8 mouse cellular contexts compared by ENCODE assay signal in genomic region chr4:137866206-137866863, GRCm38 (mm10). TPM values are rescaled to one million over a fixed set of nuclear protein-coding genes. Genes with fewer than 3 reads are reported as not detected.
DNase-seq lines count a peak whose midpoint lies in the region; ATAC-seq and TF ChIP-seq lines count a peak whose summit lies in the region.

No protein-coding gene starts in this region.

- H3K4me2 ChIP-seq in hindbrain, embryonic 14.5 days (replicated peaks): peak overlapping the region; percentile 10

- H3K27me3 ChIP-seq in hindbrain, embryonic 14.5 days (ENCODE audit: control insufficient read depth, insufficient read depth, low read length): no peaks in the 10 kb centered on the region
- no peaks in the 10 kb centered on the region for H3K27me3 ChIP-seq in spleen, adult 2 months (ENCODE audit: control insufficient read depth, insufficient read depth, low read length)

- H3K36me3 ChIP-seq in hindbrain, embryonic 14.5 days (replicated peaks; ENCODE audit: control insufficient read depth, insufficient read depth): no peaks in the 10 kb centered on the region
- no peaks in the 10 kb centered on the region for H3K36me3 ChIP-seq in spleen, adult 2 months (ENCODE audit: control insufficient read depth, insufficient read depth, low read length)

- H3K9ac ChIP-seq in hindbrain, embryonic 14.5 days: peak overlapping the region; percentile 28; the same call in 1 of the 2 replicates

- H3K4me3 ChIP-seq in left cerebral cortex, adult 2 months: peak overlapping the region; percentile 95
- H3K4me3 ChIP-seq in hindbrain, embryonic 14.5 days (replicated peaks; ENCODE audit: low read length): no peak overlapping the region
- H3K4me3 ChIP-seq in spleen, adult 2 months (ENCODE audit: extremely low read depth, insufficient read depth, insufficient read length): no peak overlapping the region

- H3K4me1 ChIP-seq in hindbrain, embryonic 14.5 days (replicated peaks; ENCODE audit: control insufficient read depth, insufficient read depth, low read length): peaks cover 55% of the 10 kb centered on the region
- H3K4me1 ChIP-seq in spleen, adult 2 months (ENCODE audit: control insufficient read depth, insufficient read depth, insufficient read length): peaks cover 14% of the 10 kb centered on the region; the same call in 1 of the 2 replicates

- no peak for ATAC-seq in hindbrain, embryonic 14.5 days (ENCODE audit: low FRiP score)

- peak overlapping the region; percentile 84 for H3K27ac ChIP-seq in left cerebral cortex, adult 2 months
- peak overlapping the region; percentile 65 for H3K27ac ChIP-seq in hindbrain, embryonic 14.5 days
- H3K27ac ChIP-seq in spleen, adult 2 months (ENCODE audit: insufficient read depth, low read length): no peak overlapping the region

- intact Hi-C loops in left cerebral cortex, adult 2 months (cut with DNase I): no loop called here
- intact Hi-C loops in gastrocnemius, postnatal 14 days (cut with DNase I; ENCODE audit: low total_unique reads): no loop called here

- TF ChIP-seq POLR2A in brain, embryonic 14.5 days (IDR thresholded peaks at IDR 0.05; ENCODE audit: borderline replicate concordance, extremely low read depth, insufficient read depth, insufficient read length, poor library complexity, severe bottlenecking): no peak
- TF ChIP-seq POLR2A in spleen, adult 2 months (IDR thresholded peaks at IDR 0.05; ENCODE audit: low read depth, low read length): no peak

- no peaks in the 10 kb centered on the region for H3K9me3 ChIP-seq in hindbrain, embryonic 14.5 days (ENCODE audit: control insufficient read depth, low read length)

- TF ChIP-seq CTCF in left cerebral cortex, adult 2 months (IDR thresholded peaks at IDR 0.05): no peak
- TF ChIP-seq CTCF in brain, embryonic 14.5 days (IDR thresholded peaks at IDR 0.05; ENCODE audit: borderline replicate concordance, extremely low read depth, insufficient read depth, insufficient read length): no peak
- TF ChIP-seq CTCF in spleen, adult 2 months (IDR thresholded peaks at IDR 0.05; ENCODE audit: extremely low read depth, insufficient read depth, insufficient read length, insufficient replicate concordance): no peak

- WGBS in hindbrain, embryonic 14.5 days: 33% methylated on average over 19 of the region's 19 CpGs
- 42% methylated on average over 19 of the region's 19 CpGs for WGBS in spleen, adult 2 months

- no peak for DNase-seq in left cerebral cortex, adult 2 months (ENCODE audit: extremely low spot score in 1 of 2, low spot score in 2 of 2)
- DNase-seq in left cerebral cortex, adult 18-20 months (ENCODE audit: low spot score in 2 of 2): no peak
- DNase-seq in brain, embryonic 14.5 days (ENCODE audit: low read depth): peak; percentile 71
- peak; percentile 51 for DNase-seq in hindbrain, embryonic 14.5 days (ENCODE audit: low spot score)
- peak; percentile 73 for DNase-seq in lung, postnatal 10 days
- DNase-seq in spleen, adult 2 months (ENCODE audit: low read depth in 1 of 2, low spot score in 2 of 2): peak; percentile 73 to 82
- DNase-seq in gastrocnemius, postnatal 14 days: no peak
- DNase-seq in urinary bladder, postnatal 10 days (ENCODE audit: low spot score): no peak

RNA-seq across cellular contexts. Expression of gene Ece1, which starts 4.3 kb away (rescaled TPM):
- total RNA-seq in left cerebral cortex, adult 2 months (2021): 10 to 100 TPM; 83.7 to 98.1 TPM
- 10 to 100 TPM; 82.0 to 87.9 TPM for total RNA-seq in left cerebral cortex, adult 18-20 months (2021)
- 6.5 and 15.8 TPM in 2 replicates for polyA plus RNA-seq in brain, embryonic 14.5 days (2012; rRNA removed)
- polyA plus RNA-seq in hindbrain, embryonic 14.5 days (2014; fragmentation: Nextera tagmentation; extraction: Ambion mirVana): 22.6 and 25.0 TPM in 2 replicates
- polyA plus RNA-seq in spleen, adult 2 months (2012; rRNA removed): 17.3 and 18.4 TPM in 2 replicates
- total RNA-seq in gastrocnemius, postnatal 14 days (2021): 10 to 100 TPM; 50.0 to 57.7 TPM

Comparison
In these comparisons a context has a peak if more than half of its experiments do, and no peak if none do; other contexts are left out.
1. DNase-seq: peak in brain, embryonic 14.5 days (single experiment), hindbrain, embryonic 14.5 days (single experiment), lung, postnatal 10 days (single experiment) and spleen, adult 2 months (2 of 2); none in left cerebral cortex, adult 2 months (0 of 2), left cerebral cortex, adult 18-20 months (0 of 2), gastrocnemius, postnatal 14 days (single experiment) and urinary bladder, postnatal 10 days (single experiment).